ENCODE assay signal across 8 mouse cellular contexts in the genomic region with DNA sequence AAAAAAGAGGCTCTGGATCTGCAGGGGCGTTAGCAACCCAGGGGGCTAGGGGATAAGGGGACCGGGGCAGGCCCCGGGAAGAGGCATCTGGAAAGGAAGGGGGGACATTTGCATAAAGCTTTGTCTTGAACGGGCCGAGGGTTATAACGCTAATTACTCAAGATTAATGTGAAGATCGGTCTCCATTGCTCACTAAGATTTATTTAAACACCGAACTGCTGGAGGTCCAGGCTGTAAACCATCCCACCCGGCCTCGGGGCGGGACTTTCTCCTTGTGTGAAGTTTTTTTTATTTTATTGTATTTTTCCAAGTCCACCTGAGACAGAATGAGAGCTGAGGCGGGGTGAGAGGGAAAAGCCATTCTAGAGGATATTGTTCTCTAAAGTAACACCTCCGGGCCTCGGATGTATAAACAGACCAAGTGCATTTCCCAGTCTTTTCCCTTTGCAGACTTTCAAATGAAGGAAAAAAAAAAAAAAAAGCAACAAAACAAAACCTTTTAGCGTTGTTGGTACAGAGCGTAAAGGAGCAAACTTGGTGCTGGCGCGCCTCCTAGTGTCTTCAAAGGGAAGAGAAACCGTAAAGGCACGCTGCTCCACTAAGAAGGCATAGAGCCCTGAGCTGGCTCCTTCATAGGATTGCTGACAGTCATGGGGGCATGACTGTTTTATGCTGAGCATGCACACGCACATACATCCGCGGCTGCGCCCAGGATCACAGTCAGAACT.
DNase-seq lines count a peak whose midpoint lies in the region; ATAC-seq and TF ChIP-seq lines count a peak whose summit lies in the region.

No protein-coding gene starts in this region.

- TF ChIP-seq CTCF in ES-Bruce4 (IDR thresholded peaks at IDR 0.05; ENCODE audit: low read depth, low read length): peak; percentile 60
- TF ChIP-seq CTCF in layer of hippocampus, adult 2 months (conservative IDR thresholded peaks at IDR 0.05): peak; percentile 95
- peak; percentile 70 for TF ChIP-seq CTCF in lung, adult 2 months (IDR thresholded peaks at IDR 0.05; ENCODE audit: insufficient read depth, low read length)

- H3K27me3 ChIP-seq in ES-Bruce4 (ENCODE audit: control insufficient read depth, insufficient read depth, low read length, poor library complexity, severe bottlenecking): peaks cover 9% of the 10 kb centered on the region
- H3K27me3 ChIP-seq in forebrain, embryonic 10.5 days (ENCODE audit: poor library complexity, severe bottlenecking): peaks cover 74% of the 10 kb centered on the region

- peak; percentile 51; the same call in 1 of the 2 replicates for ATAC-seq in neutrophil, adult 5-6 weeks (ENCODE audit: extremely low read depth, insufficient number of reproducible peaks, low FRiP score, poor library complexity, severe bottlenecking)

- no peaks in the 10 kb centered on the region for H3K9me3 ChIP-seq in ES-Bruce4 (replicated peaks; ENCODE audit: control insufficient read depth, insufficient read depth, low read length, poor library complexity, severe bottlenecking)
- no peaks in the 10 kb centered on the region for H3K9me3 ChIP-seq in forebrain, embryonic 10.5 days

- no peak for TF ChIP-seq EP300 in ES-Bruce4 (IDR thresholded peaks at IDR 0.05; ENCODE audit: insufficient read depth, low read depth, low read length)

- H3K36me3 ChIP-seq in ES-Bruce4 (ENCODE audit: control insufficient read depth, insufficient read depth, low read length, poor library complexity, severe bottlenecking): no peaks in the 10 kb centered on the region
- no peaks in the 10 kb centered on the region for H3K36me3 ChIP-seq in forebrain, embryonic 10.5 days (replicated peaks)

- peak; percentile 69 to 79 for DNase-seq in adrenal gland, postnatal 36 days
- peak; percentile 73 for DNase-seq in forebrain, embryonic 10.5 days (ENCODE audit: extremely low spot score, low spot score)
- peak; percentile 74 for DNase-seq in heart, postnatal 4 days
- peak; percentile 48 to 67 for DNase-seq in layer of hippocampus, adult 2 months (ENCODE audit: low spot score in 2 of 2)
- no peak for DNase-seq in lung, adult 2 months
- DNase-seq in yolk sac, embryonic 10.5 days (ENCODE audit: low spot score): peak; percentile 55

- H3K27ac ChIP-seq in ES-Bruce4 (ENCODE audit: insufficient read depth, low read length): no peak overlapping the region
- H3K27ac ChIP-seq in forebrain, embryonic 10.5 days: peak overlapping the region; percentile 41
- H3K27ac ChIP-seq in layer of hippocampus, adult 2 months: no peak overlapping the region

- H3K4me1 ChIP-seq in ES-Bruce4 (ENCODE audit: control insufficient read depth, insufficient read depth, low read length): no peaks in the 10 kb centered on the region
- peaks cover 49% of the 10 kb centered on the region for H3K4me1 ChIP-seq in forebrain, embryonic 10.5 days
- no peaks in the 10 kb centered on the region for H3K4me1 ChIP-seq in lung, adult 2 months (ENCODE audit: control insufficient read depth, insufficient read depth, low read length)

- under 1% methylated on average over 24 of the region's 24 CpGs for WGBS in forebrain, embryonic 10.5 days
- 0% methylated on average over 24 of the region's 24 CpGs for WGBS in lung, adult 2 months

- H3K9ac ChIP-seq in ES-Bruce4 (ENCODE audit: low read depth, poor library complexity, severe bottlenecking): no peak overlapping the region

- peak overlapping the region; percentile 45 for H3K4me3 ChIP-seq in ES-Bruce4 (ENCODE audit: low read depth, low read length)
- H3K4me3 ChIP-seq in forebrain, embryonic 10.5 days: peak overlapping the region; percentile 48
- no peak overlapping the region for H3K4me3 ChIP-seq in layer of hippocampus, adult 2 months
- H3K4me3 ChIP-seq in lung, adult 2 months (replicated peaks; ENCODE audit: extremely low read depth, low read depth, low read length): no peak overlapping the region

- no peak for TF ChIP-seq POLR2A in ES-Bruce4 (IDR thresholded peaks at IDR 0.05; ENCODE audit: insufficient read depth, low read length)
- TF ChIP-seq POLR2A in lung, adult 2 months (IDR thresholded peaks at IDR 0.05; ENCODE audit: borderline replicate concordance, extremely low read depth, low read depth, low read length): no peak

Comparison
In these comparisons a context has a peak if more than half of its experiments do, and no peak if none do; other contexts are left out.
1. H3K4me3 ChIP-seq: peak in ES-Bruce4 (single experiment) and forebrain, embryonic 10.5 days (single experiment); none in layer of hippocampus, adult 2 months (single experiment) and lung, adult 2 months (single experiment).
2. Peak in every context shown above with its lines, with median percentiles within 50 percentile points of each other: CTCF ChIP-seq.